Mouse (Mus musculus): ENCODE results near the gene Dctpp1. TPM values are rescaled to one million over a fixed set of nuclear protein-coding genes. Genes with fewer than 3 reads are reported as not detected.

Dctpp1 gene
- polyA plus RNA-seq (2017; shearing (Covaris generic)), result 51.4 TPM

GRCm38 (mm10) chr7:127260309-127261111 is at the start of gene Dctpp1:
Gene Dctpp1, minus strand, starts transcription at chr7:127260709.

GRCm38 (mm10) chr7:127296098-127296497 is 35.6 kb upstream of the Dctpp1 start, which contains the start of gene Itgal:
Gene Itgal, plus strand, starts transcription at chr7:127296260.

GRCm38 (mm10) chr7:127273925-127274789 is 13.6 kb upstream of the Dctpp1 start, which contains the start of gene Sephs2:
Gene Sephs2, minus strand, starts transcription at chr7:127274055.

GRCm38 (mm10) chr7:127243870-127244657 is 16.4 kb downstream of the Dctpp1 start, which contains the start of gene Zfp771:
Gene Zfp771, plus strand, starts transcription at chr7:127244274.

GRCm38 (mm10) chr7:127232622-127233367 is 27.7 kb downstream of the Dctpp1 start, which contains the start of the genes Zfp553 and Sept1:
Gene Zfp553, plus strand, starts transcription at chr7:127233061.
Gene Sept1, minus strand, starts transcription at chr7:127233130.

GRCm38 (mm10) chr7:127208553-127209438 is 51.7 kb downstream of the Dctpp1 start, which contains the start of gene Mylpf:
Gene Mylpf, plus strand, starts transcription at chr7:127208890.

GRCm38 (mm10) chr7:127208295-127208552 is 52.3 kb downstream of the Dctpp1 start, which contains the start of gene Tbc1d10b:
Gene Tbc1d10b, minus strand, starts transcription at chr7:127208468.

Other genes starting within 250 kb of the Dctpp1 start
- gene Mvp, start 246.1 kb downstream of the Dctpp1 start, polyA plus RNA-seq (2017; shearing (Covaris generic)), result 51.3 TPM
- gene Pagr1b, start 244.2 kb downstream of the Dctpp1 start, polyA plus RNA-seq (2017; shearing (Covaris generic)), result 2.1 TPM
- 148 TPM for gene Pagr1a, start 243.4 kb downstream of the Dctpp1 start, polyA plus RNA-seq (2017; shearing (Covaris generic))
- gene Gm42742, start 239.6 kb downstream of the Dctpp1 start, polyA plus RNA-seq (2017; shearing (Covaris generic)), result 28.1 TPM
- 17.3 TPM for gene Prrt2, start 239.5 kb downstream of the Dctpp1 start, polyA plus RNA-seq (2017; shearing (Covaris generic))
- 19.6 TPM for gene Maz, start 233.7 kb downstream of the Dctpp1 start, polyA plus RNA-seq (2017; shearing (Covaris generic))
- 11.8 TPM for gene Kif22, start 218.2 kb downstream of the Dctpp1 start, polyA plus RNA-seq (2017; shearing (Covaris generic))
- not detected for gene Zg16, start 173.4 kb downstream of the Dctpp1 start, polyA plus RNA-seq (2017; shearing (Covaris generic))
- 452 TPM for gene AI467606, start 169.3 kb downstream of the Dctpp1 start, polyA plus RNA-seq (2017; shearing (Covaris generic))
- 23.9 TPM for gene Qprt, start 138.5 kb downstream of the Dctpp1 start, polyA plus RNA-seq (2017; shearing (Covaris generic))
- gene Spn, start 122.9 kb downstream of the Dctpp1 start, polyA plus RNA-seq (2017; shearing (Covaris generic)), result 84.5 TPM
- gene Cd2bp2, start 64.7 kb downstream of the Dctpp1 start, polyA plus RNA-seq (2017; shearing (Covaris generic)), result 81.8 TPM
- 12.7 TPM for gene Tbc1d10b, start 52.2 kb downstream of the Dctpp1 start, polyA plus RNA-seq (2017; shearing (Covaris generic))
- gene Mylpf, start 51.8 kb downstream of the Dctpp1 start, polyA plus RNA-seq (2017; shearing (Covaris generic)), result 22.7 TPM
- gene Zfp553, start 27.6 kb downstream of the Dctpp1 start, polyA plus RNA-seq (2017; shearing (Covaris generic)), result 16.5 TPM
- gene Sept1, start 27.6 kb downstream of the Dctpp1 start, polyA plus RNA-seq (2017; shearing (Covaris generic)), result 607 TPM
- 0.60 TPM for gene Zfp771, start 16.4 kb downstream of the Dctpp1 start, polyA plus RNA-seq (2017; shearing (Covaris generic))
- gene Sephs2, start 13.3 kb upstream of the Dctpp1 start, polyA plus RNA-seq (2017; shearing (Covaris generic)), result 12.5 TPM
- 375 TPM for gene Itgal, start 35.6 kb upstream of the Dctpp1 start, polyA plus RNA-seq (2017; shearing (Covaris generic))
- gene Zfp768, start 84.9 kb upstream of the Dctpp1 start, polyA plus RNA-seq (2017; shearing (Covaris generic)), result 0.35 TPM
- 24.7 TPM for gene Zfp747, start 115.3 kb upstream of the Dctpp1 start, polyA plus RNA-seq (2017; shearing (Covaris generic))
- 9.9 TPM for gene 9130019O22Rik, start 126.5 kb upstream of the Dctpp1 start, polyA plus RNA-seq (2017; shearing (Covaris generic))
- gene E430018J23Rik, start 132.9 kb upstream of the Dctpp1 start, polyA plus RNA-seq (2017; shearing (Covaris generic)), result 6.4 TPM
- gene Zfp764, start 146.1 kb upstream of the Dctpp1 start, polyA plus RNA-seq (2017; shearing (Covaris generic)), result 17.3 TPM
- 48.9 TPM for gene Zfp688, start 161.4 kb upstream of the Dctpp1 start, polyA plus RNA-seq (2017; shearing (Covaris generic))
- 11.8 TPM for gene Zfp689, start 188.4 kb upstream of the Dctpp1 start, polyA plus RNA-seq (2017; shearing (Covaris generic))
- 141 TPM for gene Prr14, start 198.9 kb upstream of the Dctpp1 start, polyA plus RNA-seq (2017; shearing (Covaris generic))
- gene Fbrs, start 218.5 kb upstream of the Dctpp1 start, polyA plus RNA-seq (2017; shearing (Covaris generic)), result 9.0 TPM